Mouse (Mus musculus): ENCODE data around the gene Chst8. TPM values are rescaled to one million over a fixed set of nuclear protein-coding genes. Genes with fewer than 3 reads are reported as not detected.

Chst8 gene
- polyA plus RNA-seq, 1 experiment from 2014 or later = 0.49 TPM

DNA sequence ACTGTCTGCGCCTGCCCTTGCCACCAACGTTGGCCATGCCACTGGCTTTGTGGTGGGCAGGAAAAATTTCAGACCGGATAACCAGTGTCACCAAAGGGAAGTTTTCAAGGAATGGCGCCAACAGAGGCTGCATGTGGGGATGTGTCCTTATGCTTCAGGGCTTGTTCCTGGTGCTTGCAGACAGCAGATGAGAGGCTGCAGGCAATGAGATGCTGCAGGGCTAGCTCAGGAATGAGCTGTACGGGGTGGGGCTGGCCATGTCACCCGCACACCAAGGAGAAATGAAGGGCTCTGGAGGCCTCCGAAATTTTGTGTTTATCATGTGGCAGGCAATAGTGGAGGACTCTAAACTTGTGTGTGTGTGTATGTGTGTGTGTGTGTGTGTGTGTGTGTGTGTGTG, 149.4 kb downstream of the Chst8 start:
- H3K27ac ChIP-seq (replicated peaks in 1 of 2; ENCODE audit: control insufficient read depth in 1 of 2, insufficient read depth in 1 of 2, low read depth in 2 of 2, low read length in 2 of 2) = no peak overlapping the region
- no peaks in the 10 kb centered on the region for H3K9me3 ChIP-seq (ENCODE audit: control insufficient read depth, low read length)
- WGBS = 31% methylated on average over 7 of the region's 7 CpGs
- H3K27me3 ChIP-seq (ENCODE audit: control insufficient read depth, insufficient read depth, low read length) = no peaks in the 10 kb centered on the region
- no peaks in the 10 kb centered on the region for H3K4me1 ChIP-seq (ENCODE audit: control insufficient read depth in 2 of 2, insufficient read depth in 2 of 2, low read length in 2 of 2)
- H3K9ac ChIP-seq (ENCODE audit: low read length) = no peak overlapping the region
- H3K4me2 ChIP-seq (ENCODE audit: low read length) = no peak overlapping the region
- no peaks in the 10 kb centered on the region for H3K36me3 ChIP-seq (ENCODE audit: control insufficient read depth, insufficient read depth, low read length)
- no peak overlapping the region for H3K4me3 ChIP-seq (ENCODE audit: control insufficient read depth in 1 of 2, insufficient read depth in 1 of 2, low read depth in 1 of 2, low read length in 2 of 2)
- ATAC-seq (ENCODE audit: insufficient number of reproducible peaks, insufficient read depth, low FRiP score, low read depth) = no peak

DNA sequence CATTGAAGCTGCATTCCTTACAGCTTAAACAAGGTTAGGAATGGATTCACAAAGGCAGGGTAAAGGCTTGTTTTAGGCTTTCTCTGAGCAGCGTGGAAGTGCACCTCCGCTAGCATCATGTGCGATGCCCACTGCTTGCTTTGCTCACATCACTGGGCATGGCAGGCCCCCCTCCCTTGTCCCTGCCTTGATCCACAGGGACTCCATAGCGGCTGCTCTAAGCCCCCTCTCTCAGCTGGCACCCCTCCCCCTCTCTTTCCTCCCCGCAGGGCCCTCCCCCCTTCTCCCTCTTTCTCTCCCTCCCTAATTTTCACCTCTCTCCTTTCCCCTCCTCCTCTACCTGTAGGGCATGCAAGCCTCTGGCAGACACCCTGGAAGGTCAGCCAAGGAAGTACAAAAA, 150.3 kb downstream of the Chst8 start:
- H3K9me3 ChIP-seq (ENCODE audit: control insufficient read depth, low read length) = no peaks in the 10 kb centered on the region
- no peak overlapping the region for H3K4me3 ChIP-seq (ENCODE audit: control insufficient read depth in 1 of 2, insufficient read depth in 1 of 2, low read depth in 1 of 2, low read length in 2 of 2)
- ATAC-seq (ENCODE audit: insufficient number of reproducible peaks, insufficient read depth, low FRiP score, low read depth) = no peak
- H3K9ac ChIP-seq (ENCODE audit: low read length) = no peak overlapping the region
- H3K27ac ChIP-seq (replicated peaks in 1 of 2; ENCODE audit: control insufficient read depth in 1 of 2, insufficient read depth in 1 of 2, low read depth in 2 of 2, low read length in 2 of 2) = no peak overlapping the region
- WGBS = 40% methylated on average over 5 of the region's 5 CpGs
- no peaks in the 10 kb centered on the region for H3K4me1 ChIP-seq (ENCODE audit: control insufficient read depth in 2 of 2, insufficient read depth in 2 of 2, low read length in 2 of 2)
- no peaks in the 10 kb centered on the region for H3K36me3 ChIP-seq (ENCODE audit: control insufficient read depth, insufficient read depth, low read length)
- no peaks in the 10 kb centered on the region for H3K27me3 ChIP-seq (ENCODE audit: control insufficient read depth, insufficient read depth, low read length)
- no peak overlapping the region for H3K4me2 ChIP-seq (ENCODE audit: low read length)

DNA sequence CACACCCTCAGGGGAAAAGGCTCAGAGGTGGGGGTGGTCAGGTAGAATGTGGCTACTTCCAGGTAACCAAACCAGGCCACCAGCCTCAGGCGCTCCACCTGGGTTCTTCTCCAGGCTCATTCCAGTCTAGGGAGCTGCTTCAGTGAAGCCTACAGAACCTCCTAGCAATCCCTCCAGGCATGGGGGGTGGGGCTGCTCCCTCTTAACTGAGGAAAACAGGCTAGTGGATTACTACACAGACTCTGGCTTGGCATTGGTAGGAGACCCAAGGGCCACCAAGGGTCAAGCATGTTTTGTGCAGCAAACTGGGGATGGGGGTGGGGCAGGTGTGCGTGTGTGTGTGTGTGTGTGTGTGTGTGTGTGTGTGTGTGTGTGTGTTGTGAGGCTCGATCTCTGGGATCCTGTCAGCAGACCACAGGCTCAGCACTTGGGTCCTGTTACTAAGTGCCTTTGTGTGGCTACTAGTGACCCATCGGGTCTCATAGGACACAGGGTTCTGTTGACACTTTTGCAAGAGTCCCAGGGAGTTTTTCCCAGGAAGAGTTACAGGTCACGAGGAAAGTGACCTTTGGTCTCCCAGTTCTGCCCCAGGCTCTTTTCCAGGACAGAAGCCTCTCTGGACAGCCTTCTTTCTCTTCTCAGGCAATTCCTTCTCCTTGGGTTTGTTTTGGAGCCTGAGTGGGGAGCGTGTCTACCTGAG, 153.0 kb downstream of the Chst8 start:
- 74% methylated on average over 6 of the region's 6 CpGs for WGBS
- Histone ChIP-seq H3K27me3 (ENCODE audit: control insufficient read depth, insufficient read depth, low read length) (peaks cover 2% of the 10 kb centered on the region; the same call in 1 of the 2 replicates), H3K4me1 (ENCODE audit: control insufficient read depth in 2 of 2, insufficient read depth in 2 of 2, low read length in 2 of 2) (no peaks in the 10 kb centered on the region), H3K27ac (replicated peaks in 1 of 2; ENCODE audit: control insufficient read depth in 1 of 2, insufficient read depth in 1 of 2, low read depth in 2 of 2, low read length in 2 of 2) (no peak overlapping the region), H3K9ac (ENCODE audit: low read length) (no peak overlapping the region), H3K36me3 (ENCODE audit: control insufficient read depth, insufficient read depth, low read length) (no peaks in the 10 kb centered on the region), H3K4me3 (ENCODE audit: control insufficient read depth in 1 of 2, insufficient read depth in 1 of 2, low read depth in 1 of 2, low read length in 2 of 2) (no peak overlapping the region), H3K9me3 (ENCODE audit: control insufficient read depth, low read length) (no peaks in the 10 kb centered on the region), H3K4me2 (ENCODE audit: low read length) (no peak overlapping the region)
- ATAC-seq (ENCODE audit: insufficient number of reproducible peaks, insufficient read depth, low FRiP score, low read depth) = no peak

GRCm38 (mm10) chr7:34656632-34657031, 155.9 kb downstream of the Chst8 start, which contains the start of gene Kctd15:
TSS of gene Kctd15 (minus strand) at chr7:34656732.
- Histone ChIP-seq H3K9me3 (ENCODE audit: control insufficient read depth, low read length) (no peaks in the 10 kb centered on the region), H3K4me2 (ENCODE audit: low read length) (peak within 1 kb of the TSS; percentile 98), H3K4me1 (ENCODE audit: control insufficient read depth in 2 of 2, insufficient read depth in 2 of 2, low read length in 2 of 2) (0 out of 4 replicates have a peak, but pooled peaks cover 0 to 3% of the 10 kb centered on the region in 2 experiments), H3K27ac (replicated peaks in 1 of 2; ENCODE audit: control insufficient read depth in 1 of 2, insufficient read depth in 1 of 2, low read depth in 2 of 2, low read length in 2 of 2) (peak within 1 kb of the TSS in 1 of 2 experiments; percentile 83; a peak in 1 of 4 replicates), H3K36me3 (ENCODE audit: control insufficient read depth, insufficient read depth, low read length) (no peaks in the 10 kb centered on the region), H3K27me3 (ENCODE audit: control insufficient read depth, insufficient read depth, low read length) (peaks cover 6% of the 10 kb centered on the region; the same call in 1 of the 2 replicates), H3K9ac (ENCODE audit: low read length) (peak within 1 kb of the TSS; percentile 79), H3K4me3 (ENCODE audit: control insufficient read depth in 1 of 2, insufficient read depth in 1 of 2, low read depth in 1 of 2, low read length in 2 of 2) (peak within 1 kb of the TSS; percentile 77 to 80)
- WGBS = 67% methylated on average over 5 of the region's 5 CpGs
- no peak for ATAC-seq (ENCODE audit: insufficient number of reproducible peaks, insufficient read depth, low FRiP score, low read depth)

DNA sequence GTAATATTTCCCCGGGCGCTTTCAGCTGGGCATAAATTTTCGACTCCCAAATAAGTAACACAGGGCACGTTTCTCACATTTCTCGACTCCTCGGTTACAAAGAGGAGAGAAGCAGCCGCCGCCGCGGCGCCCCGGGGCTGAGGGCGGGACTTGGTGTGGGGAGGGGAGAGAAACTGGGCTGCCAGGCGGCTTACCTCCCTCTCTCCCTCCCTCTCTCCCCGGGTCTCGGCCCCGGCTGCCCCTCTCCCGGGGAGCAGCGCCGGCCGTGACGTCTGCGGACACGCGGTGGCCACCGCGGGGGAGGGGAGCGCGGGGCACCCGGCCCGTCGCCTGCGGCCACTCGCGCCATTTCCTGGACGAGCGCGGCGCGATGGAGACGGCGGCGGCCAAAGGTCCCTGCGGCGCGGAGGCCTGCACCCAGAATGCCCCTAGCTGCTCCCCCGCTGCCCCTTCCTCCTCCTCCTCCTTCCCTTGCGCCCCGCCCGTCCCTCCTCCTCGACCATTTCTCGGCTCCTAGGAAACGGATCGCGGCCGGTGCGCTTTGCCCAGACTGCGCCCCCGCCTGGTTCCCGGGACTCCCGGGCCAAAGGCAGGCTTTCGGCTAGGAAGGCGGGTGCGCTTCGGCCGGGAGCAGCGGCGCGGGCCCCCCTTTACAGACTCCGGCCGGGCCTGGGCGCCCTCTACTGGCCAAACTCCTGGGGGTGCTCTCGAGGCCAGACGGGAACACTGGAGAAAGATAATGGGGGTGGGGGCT, 157.2 kb downstream of the Chst8 start:
- Histone ChIP-seq H3K27ac (replicated peaks in 1 of 2; ENCODE audit: control insufficient read depth in 1 of 2, insufficient read depth in 1 of 2, low read depth in 2 of 2, low read length in 2 of 2) (peak overlapping the region; percentile 83 to 85), H3K9ac (ENCODE audit: low read length) (peak overlapping the region; percentile 79), H3K4me3 (ENCODE audit: control insufficient read depth in 1 of 2, insufficient read depth in 1 of 2, low read depth in 1 of 2, low read length in 2 of 2) (peak overlapping the region; percentile 77 to 80), H3K9me3 (ENCODE audit: control insufficient read depth, low read length) (no peaks in the 10 kb centered on the region), H3K4me2 (ENCODE audit: low read length) (peak overlapping the region; percentile 98), H3K36me3 (ENCODE audit: control insufficient read depth, insufficient read depth, low read length) (no peaks in the 10 kb centered on the region), H3K4me1 (ENCODE audit: control insufficient read depth in 2 of 2, insufficient read depth in 2 of 2, low read length in 2 of 2) (0 out of 4 replicates have a peak, but pooled peaks cover 0 to 3% of the 10 kb centered on the region in 2 experiments), H3K27me3 (ENCODE audit: control insufficient read depth, insufficient read depth, low read length) (peaks cover 6% of the 10 kb centered on the region; the same call in 1 of the 2 replicates)
- under 1% methylated on average over 46 of the region's 74 CpGs for WGBS
- peak; percentile 67 for ATAC-seq (ENCODE audit: insufficient number of reproducible peaks, insufficient read depth, low FRiP score, low read depth)

DNA sequence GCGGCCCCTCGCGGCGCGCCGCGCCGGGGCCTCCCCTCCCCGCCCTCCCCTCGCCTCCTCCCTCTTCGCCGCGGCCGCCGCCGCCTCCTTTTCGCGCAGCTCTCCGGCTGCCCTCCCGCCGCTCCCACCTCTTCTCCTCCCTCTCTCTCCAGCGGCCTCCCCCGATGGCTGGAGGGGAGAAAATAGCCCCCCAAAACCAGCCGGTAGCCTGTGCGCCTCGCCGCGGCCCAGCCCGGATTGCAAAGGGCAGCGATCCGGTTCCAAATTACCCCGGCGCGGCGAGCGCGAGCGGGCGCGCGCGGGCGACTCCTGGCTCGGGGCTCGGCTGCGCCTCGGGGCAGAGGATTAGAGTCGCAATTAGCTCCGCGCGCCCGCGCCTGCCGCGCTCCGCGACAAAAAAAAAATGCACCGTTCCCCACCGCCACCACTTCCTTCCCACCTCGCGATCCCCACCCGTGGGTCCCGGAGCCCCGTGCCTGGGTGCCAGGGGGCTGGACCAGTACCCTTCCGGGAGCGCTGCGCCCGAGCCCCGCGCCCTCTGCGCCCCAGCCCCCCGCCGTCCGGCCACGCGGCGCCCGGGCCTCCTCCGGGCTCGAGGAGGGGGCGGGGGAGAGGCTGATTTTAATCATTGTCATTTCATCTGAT, 157.9 kb downstream of the Chst8 start:
- no peaks in the 10 kb centered on the region for H3K9me3 ChIP-seq (ENCODE audit: control insufficient read depth, low read length)
- under 1% methylated on average over 58 of the region's 81 CpGs for WGBS
- 0 out of 2 replicates have a peak, but pooled peaks have one; percentile 24 for ATAC-seq (ENCODE audit: insufficient number of reproducible peaks, insufficient read depth, low FRiP score, low read depth)

More for the DNA sequence above, 157.9 kb downstream of the Chst8 start:
- Histone ChIP-seq H3K4me3 (ENCODE audit: control insufficient read depth in 1 of 2, insufficient read depth in 1 of 2, low read depth in 1 of 2, low read length in 2 of 2) (peak overlapping the region; percentile 77 to 80), H3K27ac (replicated peaks in 1 of 2; ENCODE audit: control insufficient read depth in 1 of 2, insufficient read depth in 1 of 2, low read depth in 2 of 2, low read length in 2 of 2) (peak overlapping the region; percentile 83 to 85), H3K4me1 (ENCODE audit: control insufficient read depth in 2 of 2, insufficient read depth in 2 of 2, low read length in 2 of 2) (0 out of 4 replicates have a peak, but pooled peaks cover 0 to 3% of the 10 kb centered on the region in 2 experiments), H3K4me2 (ENCODE audit: low read length) (peak overlapping the region; percentile 98), H3K36me3 (ENCODE audit: control insufficient read depth, insufficient read depth, low read length) (no peaks in the 10 kb centered on the region), H3K9ac (ENCODE audit: low read length) (peak overlapping the region; percentile 79), H3K27me3 (ENCODE audit: control insufficient read depth, insufficient read depth, low read length) (peaks cover 6% of the 10 kb centered on the region; the same call in 1 of the 2 replicates)

Data from heart, embryonic 14.5 days (tissue).